Mouse (Mus musculus) gastrocnemius, adult 18-20 months (tissue): ENCODE measurements around the gene Sstr5. TPM values are rescaled to one million over a fixed set of nuclear protein-coding genes. Genes with fewer than 3 reads are reported as not detected.

Experiments
- DNase-seq: peaks from one replicate; pipeline ENCODE4 v3.0.0; 2021; ENCODE audit warnings: low spot score
- long read RNA-seq, 2 experiments: library from polyadenylated mRNA; stranded (forward); transcript quantifications; one replicate each; pipeline ENCODE4 v2.0.0; 2021
- total RNA-seq, 2 experiments: library from RNA; stranded (reverse); gene quantifications; 2 replicates each; pipeline ENCODE4 v1.2.3; 2021

Gene Sstr5
- not detected for total RNA-seq
- long read RNA-seq, experiment 1 = 0 reads
- long read RNA-seq, experiment 2 = 0 reads

DNA sequence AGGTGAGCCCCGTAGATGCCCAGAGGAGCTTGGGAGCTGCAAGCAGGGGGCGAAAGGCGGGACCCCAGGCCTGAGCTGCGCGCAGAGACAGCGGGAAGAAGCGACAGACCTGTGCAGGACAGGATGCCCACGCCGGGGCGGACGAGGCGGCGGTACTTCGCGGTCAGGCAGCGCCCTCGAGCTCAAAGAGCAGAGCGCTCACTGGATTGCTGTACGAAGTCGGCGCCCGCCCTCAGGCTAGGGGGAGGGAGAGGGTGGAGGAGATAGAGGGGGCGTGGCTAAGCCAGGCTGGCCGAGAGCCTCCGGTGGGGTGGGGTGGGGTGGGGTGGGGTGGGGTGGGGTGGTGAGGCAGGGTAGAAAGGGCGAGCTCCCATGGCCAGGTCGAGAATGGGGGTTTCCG is at the start of gene Sstr5:
Sstr5 (minus strand) TSS at position 276 of the 400 bp plus-strand sequence.
- no peak for DNase-seq

DNA sequence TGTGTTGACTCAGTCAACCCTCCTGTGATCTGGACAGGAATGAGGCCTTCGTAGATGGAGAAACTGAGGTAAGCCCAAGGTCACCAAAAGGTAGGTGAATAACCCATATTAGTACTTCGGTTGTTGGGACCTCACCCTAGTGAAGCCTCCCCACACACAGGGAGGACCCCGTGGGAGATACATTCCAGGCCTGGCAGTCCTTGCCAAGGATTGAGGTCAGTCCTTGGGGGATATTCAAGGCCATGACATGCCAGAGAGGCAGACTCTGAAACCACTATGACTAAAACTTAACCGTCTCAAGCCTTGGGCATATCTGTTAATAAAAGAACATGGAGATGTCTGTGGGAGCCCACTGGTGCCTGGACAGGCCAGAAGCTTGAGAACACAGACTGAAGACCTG is 44.7 kb upstream of the Sstr5 start:
- DNase-seq = no peak

DNA sequence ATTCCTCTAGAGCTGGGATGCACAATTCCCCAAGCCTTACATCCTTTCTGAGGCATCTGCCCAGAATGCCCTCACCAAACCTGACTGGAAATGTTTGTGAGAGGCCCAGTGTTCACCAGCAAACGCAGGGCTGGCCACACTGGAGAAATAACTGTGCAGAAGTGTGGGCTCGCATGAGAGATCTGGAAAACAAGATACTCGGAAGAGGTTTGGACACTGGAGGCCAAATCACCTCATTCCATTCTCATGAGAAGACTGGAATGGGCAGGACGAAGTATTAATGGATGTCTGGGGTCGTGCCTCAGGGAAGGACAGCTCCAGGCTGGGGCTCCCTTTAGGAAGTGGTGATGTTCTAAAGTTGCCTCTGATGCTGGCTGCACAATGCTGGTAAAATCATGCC is 43.6 kb upstream of the Sstr5 start:
- DNase-seq = no peak

DNA sequence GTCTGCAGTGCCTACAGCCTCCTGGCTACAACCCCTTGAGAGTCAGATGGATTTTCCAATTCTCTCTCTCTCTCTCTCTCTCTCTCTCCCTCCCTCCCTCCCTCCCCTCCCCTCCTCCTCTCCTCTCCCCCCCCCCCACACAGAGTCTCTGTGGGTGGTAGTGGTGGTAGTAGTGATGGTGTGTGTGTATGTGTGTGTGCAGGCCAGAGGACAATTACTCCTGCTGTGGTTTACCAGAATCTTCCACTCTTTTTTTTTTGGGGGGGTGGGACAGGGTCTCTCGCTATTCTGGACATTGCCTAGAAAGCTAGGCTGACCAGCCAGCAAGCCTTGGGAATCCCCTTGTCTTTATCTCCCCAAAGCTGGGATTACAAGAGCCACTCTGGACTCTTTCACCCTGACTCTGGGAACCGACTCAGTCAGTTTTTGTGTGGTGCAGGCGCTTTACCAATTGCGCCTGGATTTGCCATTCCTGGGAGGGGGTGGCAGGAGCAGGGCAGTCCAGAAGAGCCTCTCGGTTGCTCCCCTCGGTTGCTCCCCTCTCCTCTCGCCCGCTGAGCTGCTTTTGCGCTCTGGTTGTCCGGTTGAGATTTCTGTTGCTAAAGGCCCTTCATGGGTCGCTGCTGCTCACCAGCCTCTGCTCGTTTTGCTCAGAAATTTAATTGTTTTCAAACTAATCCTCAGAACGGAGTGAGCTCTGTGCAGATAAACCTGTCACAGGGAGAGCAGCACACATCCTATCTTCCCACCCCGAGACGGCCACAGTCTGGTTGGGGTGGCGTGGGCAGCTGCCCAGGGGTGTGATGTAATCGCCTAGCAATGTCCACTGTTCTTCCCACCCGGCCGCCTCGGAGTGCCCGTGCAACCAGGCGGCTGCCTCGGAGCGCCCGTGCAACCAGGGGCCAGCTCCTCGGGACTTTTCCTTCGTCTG is 42.1 kb upstream of the Sstr5 start:
- peak; percentile 29 for DNase-seq

DNA sequence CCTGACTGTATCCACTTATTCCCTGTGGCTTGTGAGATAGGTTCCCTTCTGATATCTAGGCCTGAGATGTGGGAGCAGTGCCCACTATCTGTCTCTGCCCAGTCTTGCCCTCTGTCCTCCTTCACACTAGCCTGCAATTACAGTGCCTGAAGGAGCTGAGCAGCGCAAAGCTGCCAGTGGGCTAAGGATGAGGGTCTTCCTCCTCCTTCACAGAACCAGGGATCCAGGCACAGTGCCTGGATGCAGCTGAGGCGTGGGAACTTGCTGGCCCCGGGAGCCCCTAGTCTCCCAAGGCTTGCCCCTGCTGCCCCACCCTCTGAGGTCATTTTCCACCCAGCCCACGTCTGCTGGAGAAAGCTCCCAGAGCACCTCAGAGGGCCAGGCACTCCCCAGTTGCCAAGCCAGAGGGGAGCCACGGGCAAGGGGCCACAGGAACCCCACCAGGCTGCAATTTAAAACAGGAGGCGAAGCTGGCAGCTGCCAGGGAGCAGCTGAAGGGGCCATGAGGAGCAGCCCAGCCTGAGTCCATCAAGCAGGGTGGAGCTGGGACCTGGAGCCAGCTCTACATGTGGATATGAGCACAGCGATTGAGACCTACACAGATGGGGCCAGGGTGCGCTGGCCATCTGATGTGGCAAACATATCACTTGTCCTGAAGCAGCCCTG is 33.4 kb upstream of the Sstr5 start:
- peak; percentile 11 for DNase-seq

DNA sequence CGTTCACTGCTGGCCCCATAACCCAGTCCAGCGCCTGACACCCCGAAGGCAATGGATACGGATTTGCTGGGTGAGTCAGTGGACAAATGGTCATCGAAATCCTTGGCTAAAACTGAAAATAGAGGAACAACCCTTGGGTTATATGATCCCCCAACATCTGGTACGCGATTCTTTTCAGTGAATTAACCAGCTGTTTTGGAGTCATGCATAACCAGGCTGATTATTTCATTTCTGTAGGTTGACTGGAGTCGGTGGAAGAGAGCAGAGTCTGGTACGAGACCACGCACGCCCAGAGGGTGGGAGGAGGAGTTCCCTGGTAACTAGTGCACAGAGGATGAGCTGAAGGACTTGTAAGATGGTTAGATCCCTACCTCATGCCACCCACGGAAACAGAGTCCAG is 25.0 kb upstream of the Sstr5 start:
- DNase-seq = no peak

DNA sequence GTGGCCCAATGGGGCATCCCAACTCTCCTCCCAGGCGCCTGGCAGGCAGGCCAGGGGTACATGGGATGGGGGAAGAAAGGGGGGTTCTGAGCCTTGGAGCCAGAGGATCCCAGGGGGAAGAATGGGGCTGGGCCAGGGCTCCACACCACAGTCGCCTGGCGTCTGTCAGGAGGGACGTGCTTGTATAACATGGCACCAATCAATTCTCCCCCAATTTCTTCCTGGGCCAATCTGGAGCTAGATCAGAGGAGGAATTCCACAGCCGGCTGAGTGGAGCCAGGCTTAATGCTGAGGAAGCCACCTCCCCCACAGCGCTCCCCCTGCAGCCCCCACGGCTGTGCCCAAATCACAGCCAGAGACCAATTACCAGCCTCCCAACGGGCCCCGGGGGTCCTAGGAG is 23.4 kb upstream of the Sstr5 start:
- no peak for DNase-seq

DNA sequence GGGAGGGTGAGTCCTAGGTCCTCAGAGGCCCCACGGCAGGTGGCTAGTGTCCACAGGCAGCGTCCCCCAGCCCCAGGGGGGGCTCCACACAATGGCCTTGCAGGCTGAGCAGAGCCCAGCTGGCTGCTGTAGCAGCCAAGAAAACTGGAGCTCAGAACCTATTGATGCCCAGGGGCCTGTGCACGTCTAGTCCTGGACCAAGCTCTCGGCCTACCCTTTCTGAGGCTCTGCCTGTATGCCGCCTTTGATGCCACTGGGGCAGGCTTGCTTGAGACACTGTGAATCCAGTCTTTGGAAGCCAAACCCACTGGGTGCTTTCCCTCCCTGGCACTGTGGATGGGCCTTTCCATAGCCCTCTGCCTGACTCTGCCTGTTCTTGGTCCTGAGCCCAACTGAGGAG is 22.4 kb upstream of the Sstr5 start:
- DNase-seq = no peak

DNA sequence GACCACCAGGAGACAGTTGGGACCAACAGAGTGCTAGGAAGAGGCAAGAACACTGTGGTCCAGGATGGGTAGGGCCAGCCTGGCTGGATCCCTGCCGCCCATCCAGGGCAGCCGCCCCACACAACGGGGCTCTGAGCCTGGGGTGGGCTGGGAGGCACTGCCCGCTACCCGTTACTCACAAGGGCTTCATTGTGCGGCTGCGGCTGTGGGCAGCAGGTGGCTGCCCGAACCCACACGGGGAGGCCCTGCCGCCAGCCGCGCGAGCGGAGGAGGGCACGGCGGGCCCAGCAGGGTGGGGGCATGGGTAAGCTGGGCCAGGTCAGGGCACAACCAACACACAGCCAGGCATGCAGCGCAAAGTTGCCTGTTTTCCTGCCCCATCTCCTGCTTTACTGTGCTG is 21.1 kb upstream of the Sstr5 start:
- no peak for DNase-seq

DNA sequence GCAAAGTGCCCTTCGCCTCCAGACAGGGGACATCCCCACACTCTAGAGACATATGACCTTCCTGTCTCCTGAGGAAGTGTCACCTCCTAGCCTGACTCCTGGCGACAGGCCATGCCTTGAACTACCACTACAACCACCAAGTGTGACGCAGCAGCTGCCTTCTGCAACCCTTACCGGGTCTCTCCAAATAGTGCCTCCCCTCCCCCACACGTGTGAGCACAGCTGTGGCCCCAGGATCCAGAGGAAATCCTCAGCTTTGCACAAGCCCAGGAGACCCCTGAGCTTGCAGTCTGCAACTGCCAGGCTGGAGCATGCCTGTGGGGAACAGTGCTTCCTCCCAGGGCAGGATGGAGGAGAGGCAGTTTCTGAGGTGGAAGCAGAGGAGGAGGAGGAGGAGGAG is 19.2 kb upstream of the Sstr5 start:
- no peak for DNase-seq

DNA sequence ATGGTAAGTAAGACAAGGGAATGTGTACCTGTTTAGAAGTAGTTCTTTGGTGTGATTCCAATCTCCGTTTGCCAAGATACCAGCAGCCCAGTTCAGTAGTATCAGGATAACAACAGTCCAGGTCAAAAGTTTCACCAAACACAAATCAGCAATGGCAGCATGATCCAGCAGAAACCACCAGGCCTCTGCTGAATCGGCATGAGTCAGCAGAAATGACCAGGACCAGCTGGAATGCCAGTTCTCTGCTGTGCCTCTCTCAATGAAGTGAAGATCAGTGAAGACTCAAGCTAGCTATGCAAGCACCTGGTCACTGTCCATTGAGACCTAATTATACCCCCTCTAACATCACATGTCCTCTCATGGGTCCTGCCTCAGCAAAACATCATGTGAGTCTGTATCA is 17.0 kb upstream of the Sstr5 start:
- DNase-seq = no peak

DNA sequence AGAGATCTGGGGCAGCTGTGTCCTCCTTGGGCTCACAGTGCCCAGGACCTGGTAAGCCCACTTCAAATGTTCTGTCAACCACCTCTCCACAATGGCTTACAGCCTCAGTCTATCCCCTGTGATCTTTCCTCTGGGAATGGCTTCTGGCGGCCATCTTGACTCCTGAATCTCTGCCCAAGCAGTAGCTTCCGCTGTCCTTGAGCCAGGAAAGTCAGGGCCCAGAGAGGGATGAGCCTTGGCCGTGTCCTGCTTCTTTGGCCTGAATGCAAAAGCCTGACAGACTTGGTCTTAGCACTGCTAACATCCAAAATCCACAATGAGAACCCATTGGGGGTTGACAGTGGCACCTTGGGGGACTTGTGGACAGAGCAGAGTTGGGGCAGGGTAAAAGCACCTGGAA is 14.8 kb upstream of the Sstr5 start:
- DNase-seq = no peak

DNA sequence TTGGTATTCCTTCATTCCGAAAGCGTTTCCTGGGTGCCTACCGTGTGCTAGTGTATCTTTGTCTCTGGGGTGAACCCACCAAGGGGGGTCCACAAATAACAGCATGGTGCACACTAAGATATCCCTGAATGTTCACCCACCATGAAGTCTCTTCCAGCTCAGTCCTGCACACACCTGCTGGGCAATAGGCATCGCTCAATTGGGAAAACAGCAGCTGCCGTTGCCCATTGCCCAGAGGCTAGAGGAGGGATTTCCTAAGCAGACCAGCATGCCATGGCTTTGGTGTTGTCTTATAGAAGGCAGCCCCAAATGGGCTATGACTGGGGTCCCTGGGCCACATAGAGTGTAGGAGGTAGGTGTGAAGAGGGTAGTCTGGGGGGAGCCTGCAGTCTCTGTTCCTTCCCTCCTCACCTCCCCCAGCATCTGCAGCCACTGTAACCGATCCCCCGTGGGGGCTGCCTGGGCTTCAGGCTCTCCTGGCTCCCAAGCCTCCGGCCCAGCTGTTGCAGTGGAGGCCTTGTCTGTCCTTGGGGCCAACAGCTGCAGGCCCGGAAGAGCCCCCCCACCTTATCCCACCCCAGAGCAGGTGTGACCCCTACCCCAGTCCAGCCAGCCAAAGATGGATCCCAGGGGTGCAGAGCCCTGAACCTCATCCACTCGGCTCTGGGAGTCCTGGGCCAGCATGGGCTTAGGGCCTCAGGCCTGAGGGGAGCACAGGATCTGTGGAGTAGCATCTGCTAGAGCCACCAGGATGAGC is 13.2 kb upstream of the Sstr5 start:
- no peak for DNase-seq

DNA sequence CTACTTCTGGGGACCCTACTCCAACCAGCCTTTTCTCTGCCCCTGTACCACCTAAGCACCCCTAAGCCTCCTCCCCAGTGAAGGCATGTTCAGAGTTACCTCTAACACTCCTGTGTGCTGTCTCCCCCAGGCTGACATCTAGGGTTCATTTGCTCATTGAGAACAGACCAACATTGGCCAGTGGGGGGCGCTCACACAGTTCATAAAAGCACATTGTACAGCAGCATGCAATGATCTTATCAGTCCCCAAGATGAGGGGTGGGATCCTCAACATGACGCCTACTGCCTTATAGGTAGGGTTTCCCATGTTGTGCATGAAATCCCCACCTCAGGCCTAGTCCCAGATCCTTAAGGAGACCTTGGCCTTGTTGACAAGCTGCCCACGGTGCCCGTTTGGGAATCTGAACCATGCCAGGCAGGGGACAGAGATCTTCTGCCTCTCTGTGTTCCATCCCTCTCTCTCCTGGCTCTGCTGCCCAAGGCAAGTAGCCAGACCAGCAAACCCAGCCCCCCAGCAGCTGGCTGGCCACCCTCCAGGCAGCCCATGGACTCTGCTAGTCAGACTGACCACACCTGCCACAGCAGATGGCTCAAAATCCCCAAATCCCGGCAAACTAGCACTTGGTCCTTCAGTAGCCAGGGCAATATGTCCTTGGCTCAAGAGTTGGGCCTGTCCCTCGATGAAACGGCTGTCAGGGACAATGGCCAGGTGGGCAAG is 11.9 kb upstream of the Sstr5 start:
- peak; percentile 32 for DNase-seq

DNA sequence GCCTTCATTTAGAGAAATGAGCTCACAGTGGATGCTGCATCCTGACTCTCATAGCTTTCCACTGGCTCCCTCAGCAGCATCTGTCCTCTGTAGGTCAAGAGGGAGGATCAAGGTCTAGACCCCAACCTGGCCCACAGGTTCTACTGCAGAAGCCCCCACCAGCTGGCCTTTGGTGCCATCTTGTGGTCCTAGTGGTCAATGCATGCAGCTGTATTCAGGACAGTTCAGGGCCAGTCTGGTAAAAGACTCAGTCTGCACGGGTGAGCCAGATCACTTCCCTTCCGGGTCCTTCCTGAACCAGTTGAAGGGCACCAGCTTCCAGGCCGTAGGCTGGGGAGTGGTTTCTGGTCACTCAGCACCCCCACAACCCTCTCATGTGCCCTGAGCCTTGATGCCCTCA is 10.7 kb upstream of the Sstr5 start:
- peak; percentile 62 for DNase-seq

DNA sequence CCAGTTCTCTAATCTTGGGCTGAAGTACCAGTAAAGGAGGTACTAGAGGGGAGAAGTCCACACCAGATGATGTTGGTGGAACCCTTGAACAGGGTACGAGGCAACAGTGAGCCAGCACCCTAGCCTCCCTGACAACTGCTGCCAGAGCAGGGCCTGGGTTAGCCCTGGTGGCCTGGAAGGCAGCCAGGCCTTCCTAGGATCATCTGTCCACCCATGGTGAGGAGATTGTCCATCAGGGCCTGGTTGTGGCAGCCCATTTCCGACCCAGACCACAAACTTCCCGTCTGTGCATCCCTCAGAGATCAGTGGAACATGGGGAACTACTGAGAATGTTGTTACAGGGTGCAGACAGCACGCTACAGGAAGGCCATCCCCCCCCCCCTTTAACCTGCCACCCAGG is 5.5 kb upstream of the Sstr5 start:
- no peak for DNase-seq

DNA sequence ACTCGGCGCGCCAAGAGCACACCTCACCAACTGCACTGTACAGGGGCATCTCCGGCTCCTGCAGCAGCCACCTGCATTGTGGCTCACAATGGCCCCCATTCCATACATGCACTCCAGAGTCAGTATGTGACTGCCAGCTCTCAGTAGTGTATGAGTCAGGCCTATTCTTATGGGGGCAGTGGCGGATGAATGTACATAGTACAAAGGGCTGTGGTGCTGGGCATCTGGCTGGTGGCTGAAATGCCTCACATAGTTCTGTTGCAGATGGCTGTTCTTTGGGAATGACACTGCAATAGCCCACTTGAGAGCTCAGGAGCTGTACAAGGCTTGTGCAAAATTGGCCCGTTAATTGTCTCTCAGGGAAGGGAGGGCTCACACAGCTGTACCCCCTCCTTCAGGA is 15.0 kb downstream of the Sstr5 start:
- DNase-seq = no peak

DNA sequence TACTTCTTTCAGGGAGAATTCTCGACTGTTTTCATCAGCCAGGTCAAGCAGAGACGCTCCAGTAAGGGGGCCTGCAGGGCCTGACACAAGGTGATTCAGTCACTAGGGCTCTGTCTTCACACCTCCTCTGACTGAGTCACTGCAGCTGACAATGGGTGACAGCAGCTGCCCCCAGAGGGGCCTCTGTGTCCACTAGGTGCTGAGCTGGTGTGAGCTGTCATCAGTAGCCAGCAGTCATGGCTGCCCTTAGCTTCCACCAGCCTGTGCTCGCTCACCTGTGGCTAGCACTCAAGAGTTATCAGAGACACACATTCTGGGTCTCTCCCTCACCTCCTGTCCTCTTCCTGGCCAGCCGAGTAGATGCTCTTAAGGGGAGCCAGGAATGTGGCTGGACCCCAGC is 16.3 kb downstream of the Sstr5 start:
- no peak for DNase-seq

DNA sequence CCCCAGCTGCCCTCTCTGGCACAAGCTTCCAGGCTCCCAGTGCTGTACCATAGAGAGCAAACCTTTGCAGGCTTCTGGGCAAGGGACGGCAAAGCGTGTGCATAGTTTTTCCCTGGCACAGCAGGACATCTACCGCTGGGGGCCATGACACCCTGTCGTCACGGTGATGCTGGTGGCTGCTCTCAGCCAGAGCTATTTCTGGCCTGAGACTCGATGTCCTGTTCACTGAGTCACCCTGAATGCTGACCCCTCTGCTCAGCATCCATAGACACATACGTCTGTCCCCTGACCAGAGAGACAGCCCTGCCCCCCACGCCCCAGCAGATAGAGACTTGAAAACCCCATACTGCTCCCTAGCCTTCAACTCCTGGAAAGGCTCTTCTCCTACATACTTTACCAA is 16.9 kb downstream of the Sstr5 start:
- no peak for DNase-seq

DNA sequence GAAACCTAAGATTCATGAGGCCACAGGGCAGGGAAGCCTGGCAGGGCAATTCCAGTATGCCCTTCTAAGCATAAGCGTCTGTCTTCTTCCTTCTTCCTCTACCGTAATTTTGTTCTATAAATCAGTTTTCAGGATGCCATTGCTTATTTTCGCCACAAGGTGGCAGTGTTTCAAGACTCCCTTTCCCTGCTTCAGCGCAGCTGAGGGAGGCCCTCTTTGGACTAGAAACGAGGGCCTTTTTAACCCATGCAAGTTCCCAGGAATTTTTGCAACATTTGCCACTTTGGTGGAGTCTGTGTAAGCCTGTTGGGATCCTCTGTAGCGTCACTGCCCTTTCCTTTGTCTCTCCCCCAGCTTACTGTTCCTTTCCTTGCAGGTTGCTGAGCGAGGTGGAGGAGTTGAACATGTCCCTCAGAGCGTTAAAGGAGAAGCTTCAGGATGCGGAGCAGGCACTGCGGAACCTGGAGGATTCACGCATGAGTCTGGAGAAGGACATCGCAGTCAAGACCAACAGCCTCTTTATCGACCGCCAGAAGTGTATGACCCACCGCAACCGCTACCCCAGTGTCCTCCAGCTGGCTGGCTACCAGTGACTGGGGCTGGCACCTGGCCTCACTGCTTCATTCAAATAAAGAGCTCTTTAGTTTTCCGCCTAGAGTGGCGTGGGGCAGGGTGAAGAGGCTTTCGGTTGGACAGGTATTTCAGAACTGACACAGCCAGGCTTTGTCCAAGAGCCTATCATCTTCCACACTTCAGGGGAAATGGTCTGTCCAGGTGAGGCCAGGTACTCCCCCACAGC is 20.9 kb downstream of the Sstr5 start:
- DNase-seq = peak; percentile 54
